Mouse (Mus musculus) heart, embryonic 13.5 days (tissue): Measurements from ENCODE around the gene Pthlh. TPM values are rescaled to one million over a fixed set of nuclear protein-coding genes. Genes with fewer than 3 reads are reported as not detected.

Source experiments
- polyA plus RNA-seq: library from polyadenylated mRNA; unstranded; fragments of >200 nt; fragmentation: Nextera tagmentation; extraction: Ambion mirVana; gene quantifications from 2 replicates; pipeline ENCODE4 v1.2.1, GENCODE M21; 2015

The Pthlh gene
- polyA plus RNA-seq, 1 experiment from 2014 or later = 2.7 TPM

Other genes with a start within 250 kb of the Pthlh start
- gene Rep15, start 231.6 kb downstream of the Pthlh start, polyA plus RNA-seq = 0.60 and 1.1 TPM in 2 replicates
- gene Mrps35, start 221.4 kb downstream of the Pthlh start, polyA plus RNA-seq = 123 and 139 TPM in 2 replicates
- 0.48 and 0.51 TPM in 2 replicates for gene Mansc4, start 177.2 kb downstream of the Pthlh start, polyA plus RNA-seq
- 3.6 and 3.9 TPM in 2 replicates for gene Klhl42, start 172.8 kb downstream of the Pthlh start, polyA plus RNA-seq
- gene Ccdc91, start 211.6 kb upstream of the Pthlh start, polyA plus RNA-seq = 21.1 and 23.8 TPM in 2 replicates